Mouse (Mus musculus) gastrocnemius, postnatal 4 days (tissue): ENCODE results near the gene Kif3c. TPM values are rescaled to one million over a fixed set of nuclear protein-coding genes. Genes with fewer than 3 reads are reported as not detected.
A peak's percentile ranks its signal among the peaks of the same experiment; 100 is the strongest.
"Not testable (repeated sequence)": the region's sequence is repeated elsewhere in the genome, so short reads cannot be mapped to it uniquely, and the experiment has no call there.

Experiments used
- DNase-seq, 2 experiments: peaks; one replicate each; pipeline ENCODE4 v3.0.0; 2021 to 2022; ENCODE audit warnings: low spot score in 2 of 2, mixed read lengths in 2 of 2
- total RNA-seq, 2 experiments: library from RNA; stranded (reverse); gene quantifications; 2 replicates each; pipeline ENCODE4 v1.2.3; 2021

The Kif3c gene
- total RNA-seq, 2 experiments from 2014 or later, result 12.7 to 12.8 TPM

GRCm38 (mm10) chr12:3366957-3367260 lies 2.0 kb downstream of the Kif3c start:
- no peak for DNase-seq

DNA sequence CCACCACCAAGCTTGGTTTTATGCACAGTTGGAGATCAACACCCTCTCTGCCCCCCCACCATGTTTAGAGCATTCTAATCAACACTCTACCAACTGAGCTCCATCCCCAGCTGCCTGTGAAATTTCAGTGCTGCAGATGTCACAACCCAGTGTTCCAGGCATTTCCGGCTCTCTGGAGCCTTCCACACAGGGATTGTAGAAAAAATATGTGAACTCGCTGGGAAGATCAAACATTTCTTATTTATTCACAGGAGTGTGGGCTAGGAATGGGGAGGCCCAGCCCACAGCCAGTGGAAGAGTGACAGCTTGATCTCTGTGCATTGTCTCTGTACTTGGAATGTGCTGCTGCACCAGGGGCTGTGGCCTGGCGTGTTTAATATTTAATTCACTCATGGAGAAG lies 3.8 kb downstream of the Kif3c start:
- DNase-seq, result no peak

- no peak for DNase-seq
These were observed 6.3 kb downstream of the Kif3c start for GRCm38 (mm10) chr12:3370979-3371925.

DNA sequence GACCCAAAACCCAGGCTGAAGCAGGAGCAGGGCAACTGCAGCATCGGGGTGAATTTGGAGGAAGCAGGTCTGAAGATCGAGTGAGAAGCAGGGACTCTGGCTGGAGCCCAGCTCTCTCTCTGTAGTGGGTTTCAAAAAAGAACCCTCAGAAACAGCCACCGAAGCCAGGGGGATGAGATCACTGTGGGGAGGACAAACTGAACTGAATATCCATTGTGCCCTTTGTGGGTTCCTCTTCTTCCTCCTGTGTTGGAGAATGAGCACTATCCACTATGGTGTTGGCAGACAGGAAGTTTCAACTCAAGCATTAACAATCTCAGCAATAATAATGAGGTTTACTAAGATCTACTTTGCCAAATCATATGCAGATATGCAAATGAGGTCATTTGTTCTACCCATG lies 7.1 kb downstream of the Kif3c start:
- DNase-seq, result no peak

GRCm38 (mm10) chr12:3373566-3373965 lies 8.6 kb downstream of the Kif3c start:
- no peak for DNase-seq

GRCm38 (mm10) chr12:3374552-3374951 lies 9.6 kb downstream of the Kif3c start:
- DNase-seq, result no peak

DNA sequence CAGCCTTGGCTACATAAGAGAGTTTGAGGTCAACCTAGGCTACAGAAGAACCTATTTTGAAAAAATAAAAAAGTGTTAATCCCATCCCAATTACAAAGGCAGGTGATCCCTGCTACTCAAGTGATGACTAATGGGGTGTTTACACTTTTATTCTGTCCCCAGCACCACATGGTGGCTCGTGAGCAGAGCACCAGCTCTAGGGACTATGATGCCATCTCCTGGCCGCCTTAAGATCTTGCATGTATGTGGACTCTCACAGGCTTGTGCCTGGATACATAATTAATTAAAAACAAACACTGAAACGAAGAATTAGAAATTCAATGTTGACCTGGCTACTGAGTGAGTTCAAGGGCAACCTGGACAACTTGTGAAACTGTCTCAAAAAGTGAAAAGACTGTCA lies 12.3 kb downstream of the Kif3c start:
- no peak for DNase-seq

- no peak for DNase-seq
These were observed 12.8 kb downstream of the Kif3c start for GRCm38 (mm10) chr12:3377755-3378154.

DNA sequence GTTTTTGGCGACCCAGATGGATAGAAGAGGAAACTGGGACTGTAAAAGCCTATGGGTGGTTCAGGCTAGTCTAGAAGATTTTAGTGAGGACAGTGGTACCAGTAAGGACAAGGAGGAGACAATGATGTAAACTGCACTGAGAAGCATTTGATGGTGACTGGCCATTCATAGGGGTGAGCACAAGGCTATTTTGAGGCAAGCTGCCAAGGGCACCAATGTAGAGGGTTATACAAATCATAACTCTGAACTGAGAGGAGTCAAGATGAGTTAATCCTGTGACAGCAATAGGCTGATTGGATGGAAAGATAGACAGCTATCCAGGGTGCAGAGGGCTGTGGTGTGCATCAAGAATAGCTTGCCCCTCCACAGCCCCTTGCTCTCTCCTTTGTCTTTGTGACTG lies 19.9 kb downstream of the Kif3c start:
- no peak for DNase-seq

DNA sequence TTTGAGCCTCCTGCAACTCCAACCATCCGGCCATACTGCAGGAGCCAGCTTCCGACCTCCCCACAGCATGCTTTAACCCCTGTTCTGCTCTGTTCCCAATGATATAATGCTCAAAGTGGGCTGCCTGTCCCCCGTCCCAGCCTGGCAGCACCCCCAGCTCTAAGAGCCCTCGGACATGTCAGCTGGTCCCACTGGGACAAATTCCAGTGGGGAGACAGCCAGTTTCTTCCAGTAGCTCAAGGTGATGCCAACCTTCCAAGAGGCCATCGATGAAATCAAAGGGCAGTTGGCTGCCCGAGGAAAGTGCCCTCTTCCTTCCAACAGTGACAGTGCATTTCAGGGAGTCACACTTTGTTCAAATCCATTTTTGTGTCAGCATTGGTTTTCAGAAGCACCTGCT lies 20.3 kb downstream of the Kif3c start:
- DNase-seq, result no peak

DNA sequence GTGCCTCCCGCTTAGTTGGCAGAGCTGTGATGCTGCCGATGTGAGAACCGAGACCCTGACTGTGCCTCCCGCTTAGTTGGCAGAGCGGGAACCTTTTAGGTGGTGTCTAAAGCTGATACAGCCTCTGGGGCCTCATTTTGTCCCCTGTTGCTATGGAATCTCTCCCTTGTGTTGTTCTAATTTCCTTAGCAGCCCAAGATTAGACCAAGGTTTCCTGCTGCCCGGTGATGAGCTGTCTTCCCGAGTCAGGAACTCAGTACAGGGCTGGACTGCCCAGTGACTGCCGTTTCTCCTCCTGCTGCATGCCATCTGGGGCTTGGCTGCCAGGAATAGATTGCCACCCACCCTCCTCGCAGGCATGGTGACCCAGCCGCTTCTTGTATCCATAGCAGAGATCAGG lies 21.0 kb downstream of the Kif3c start:
- no peak for DNase-seq

DNA sequence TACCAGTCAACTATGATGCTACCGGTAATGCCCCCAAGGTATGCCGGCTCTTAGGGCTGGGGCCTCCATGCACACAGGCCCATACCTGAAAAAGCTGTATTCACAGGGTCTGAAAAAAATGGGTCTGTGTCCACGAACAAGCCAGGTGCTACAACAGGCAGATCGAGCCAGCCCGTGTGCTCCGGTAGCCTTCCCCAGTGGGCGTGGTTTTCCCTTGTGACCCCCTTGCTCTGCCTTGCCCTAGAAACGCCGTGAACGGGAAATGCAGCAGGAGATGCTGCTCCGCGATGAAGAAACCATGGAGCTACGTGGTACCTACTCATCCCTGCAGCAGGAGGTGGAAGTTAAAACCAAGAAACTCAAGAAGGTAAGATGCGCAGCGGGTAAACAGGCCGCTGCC lies 23.0 kb downstream of the Kif3c start:
- no peak for DNase-seq

GRCm38 (mm10) chr12:3389394-3389793 lies 24.5 kb downstream of the Kif3c start:
- no peak for DNase-seq

GRCm38 (mm10) chr12:3390071-3390470 lies 25.1 kb downstream of the Kif3c start:
- no peak for DNase-seq

DNA sequence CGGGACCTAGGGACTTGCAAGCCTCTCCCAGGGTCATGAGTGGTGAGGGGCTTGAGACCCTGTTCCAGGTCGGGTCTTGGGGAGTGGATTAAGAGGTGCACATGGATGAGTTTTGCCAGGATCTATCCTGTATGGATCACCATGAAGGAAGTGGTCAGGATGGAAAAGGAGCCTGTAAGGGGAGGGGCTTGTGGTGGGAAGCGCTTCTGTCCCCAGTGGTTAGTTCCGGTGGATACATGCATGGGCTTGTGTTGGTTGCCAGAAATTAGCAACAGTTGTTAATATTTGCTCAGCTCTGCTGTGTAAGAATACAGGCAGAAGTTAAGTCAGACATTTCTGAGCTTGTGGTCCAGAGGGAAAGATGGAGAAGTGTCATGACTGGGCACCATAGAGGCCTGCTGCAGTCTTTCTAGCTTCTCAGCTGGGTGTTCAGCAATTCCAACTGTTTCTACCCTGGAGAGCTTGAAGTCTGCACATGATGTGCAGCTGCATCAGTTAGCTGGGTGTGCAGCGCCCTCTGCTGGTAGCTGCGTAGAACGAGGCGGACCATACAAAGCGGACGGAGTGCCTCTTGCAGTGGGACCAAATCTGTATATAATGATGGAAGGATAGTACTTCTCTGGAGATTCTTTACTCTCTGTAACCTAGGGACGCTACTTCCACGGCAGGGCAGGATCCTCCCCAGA lies 25.8 kb downstream of the Kif3c start:
- DNase-seq, result peak; percentile 72 to 85

- no peak for DNase-seq
These were observed 26.3 kb downstream of the Kif3c start for GRCm38 (mm10) chr12:3391276-3391675.

DNA sequence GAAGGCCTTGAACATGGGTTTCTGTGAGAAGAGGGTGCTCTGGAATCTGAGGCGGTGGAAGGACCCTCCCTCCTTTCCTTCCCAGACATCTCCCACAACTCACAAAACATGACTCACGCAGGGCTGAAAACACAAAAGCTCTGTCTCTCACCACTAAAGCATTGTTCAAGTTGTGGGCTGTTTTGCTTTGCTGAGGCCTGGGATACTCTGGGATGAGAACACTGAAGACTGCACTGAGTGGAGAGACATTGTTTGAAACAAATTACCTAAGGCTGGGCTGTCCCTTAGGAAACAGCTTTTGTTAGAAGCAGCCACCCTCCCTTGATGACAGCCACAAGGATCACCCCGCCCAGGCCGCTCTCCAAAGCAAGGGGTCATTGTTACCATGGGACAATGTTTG lies 28.2 kb downstream of the Kif3c start:
- no peak for DNase-seq

DNA sequence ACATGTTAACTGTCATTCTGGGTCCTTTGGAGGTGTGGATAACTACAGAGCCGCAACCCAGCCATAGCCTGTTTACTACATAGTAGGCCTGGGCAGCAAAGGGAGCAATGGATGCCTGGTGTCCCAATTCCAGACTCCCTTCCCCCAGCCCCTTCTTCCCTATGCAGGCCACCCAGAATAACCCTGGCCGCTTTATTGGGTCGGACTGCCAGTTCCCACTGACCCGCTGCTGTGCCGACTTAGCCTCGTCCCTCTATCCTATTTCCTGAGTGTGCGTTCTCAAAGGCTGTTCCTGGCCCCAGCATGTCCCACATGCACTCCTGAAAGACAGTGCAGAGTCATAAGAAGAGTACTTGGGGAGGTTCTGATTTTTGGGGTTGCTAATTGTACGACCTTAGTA lies 32.0 kb downstream of the Kif3c start:
- DNase-seq, result no peak

- not testable (repeated sequence) for DNase-seq
These were observed 40.7 kb downstream of the Kif3c start for GRCm38 (mm10) chr12:3405662-3406061.

DNA sequence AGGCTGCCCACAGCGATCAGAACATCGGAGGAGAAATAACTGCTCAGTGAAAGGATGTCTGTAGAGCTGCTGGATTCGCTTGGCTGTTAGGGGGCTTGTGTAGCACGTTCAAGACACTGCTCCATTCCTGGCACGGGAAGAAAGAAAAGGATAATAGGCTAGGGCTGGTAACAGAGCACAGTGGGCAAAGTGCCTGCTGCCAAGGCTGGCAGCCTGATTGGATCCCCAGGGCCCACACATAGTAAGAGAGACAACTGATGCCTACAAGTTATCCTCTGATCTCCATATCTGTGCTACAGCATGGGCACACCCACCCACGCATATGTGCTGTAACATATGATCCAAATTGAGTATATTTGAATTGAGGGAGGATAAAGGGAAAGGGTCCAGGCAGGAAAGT lies 41.7 kb downstream of the Kif3c start:
- DNase-seq, result no peak

- DNase-seq, result no peak
These were observed 50.0 kb downstream of the Kif3c start for GRCm38 (mm10) chr12:3414956-3415355.

- DNase-seq, result no peak
These were observed 53.8 kb downstream of the Kif3c start for GRCm38 (mm10) chr12:3418761-3419160.

GRCm38 (mm10) chr12:3420519-3420918 lies 55.6 kb downstream of the Kif3c start:
- no peak for DNase-seq
